Mouse (Mus musculus) layer of hippocampus, adult 2 months (tissue): ENCODE measurements around the gene Stk17b. TPM values are rescaled to one million over a fixed set of nuclear protein-coding genes. Genes with fewer than 3 reads are reported as not detected.
A peak's percentile ranks its signal among the peaks of the same experiment; 100 is the strongest.

Experiments used
- DNase-seq, 2 experiments: peaks; one replicate each; pipeline ENCODE4 v3.0.0; 2022; ENCODE audit warnings: low spot score in 2 of 2
- H3K27ac ChIP-seq: fragments of 200-600 bp; 2 replicates; pipeline ENCODE4 v1.8.1; 2022
- H3K4me3 ChIP-seq: fragments of 200-600 bp; 2 replicates; pipeline ENCODE4 v1.8.1; 2022; ENCODE audit warnings: mild to moderate bottlenecking
- CTCF ChIP-seq: fragments of 200-600 bp; conservative IDR thresholded peaks from 2 replicates; pipeline ENCODE4 v1.8.1; 2022; ENCODE audit warnings: antibody characterized with exemption, mild to moderate bottlenecking, moderate library complexity
- total RNA-seq, 2 experiments: library from RNA; stranded (reverse); gene quantifications; 2 replicates each; pipeline ENCODE4 v1.2.3; 2021

Stk17b gene
- total RNA-seq, 2 experiments from 2014 or later: 2.7 to 5.2 TPM

GRCm38 (mm10) chr1:53706431-53707361 lies 78.3 kb downstream of the Stk17b start, which contains the start of gene Dnah7a:
Gene Dnah7a, minus strand, starts transcription at chr1:53706784.
- Histone ChIP-seq H3K4me3 (peak within 1 kb of the TSS; percentile 69), H3K27ac (peak within 1 kb of the TSS; percentile 80)
- peak; percentile 72 for TF ChIP-seq CTCF
- DNase-seq: peak; percentile 35 to 48

Other genes starting within 250 kb of the Stk17b start
- gene Dnah7a, start 78.4 kb downstream of the Stk17b start, total RNA-seq: 1 to 10 TPM; 4.2 to 5.2 TPM